Mouse (Mus musculus) bone marrow macrophage, adult 2 months (primary cell): ENCODE results near the gene Araf. TPM values are rescaled to one million over a fixed set of nuclear protein-coding genes. Genes with fewer than 3 reads are reported as not detected.

Experiments
- H3K27ac ChIP-seq: 2 replicates; pipeline ENCODE4 v1.5.1; 2012; ENCODE audit warnings: low read depth, low read length; ENCODE audit not compliant: insufficient read depth
- H3K4me1 ChIP-seq: 2 replicates; pipeline ENCODE4 v1.6.1; 2012; ENCODE audit warnings: low read length; ENCODE audit not compliant: control insufficient read depth, insufficient read depth
- H3K4me3 ChIP-seq: 2 replicates; pipeline ENCODE4 v1.5.1; 2012; ENCODE audit warnings: mild to moderate bottlenecking, low read length, moderate library complexity; ENCODE audit not compliant: insufficient read depth
- CTCF ChIP-seq: IDR thresholded peaks from 2 replicates; pipeline ENCODE4 v1.5.1; 2012; ENCODE audit warnings: low read depth, mild to moderate bottlenecking, low read length, moderate library complexity
- POLR2A ChIP-seq: IDR thresholded peaks from 2 replicates; pipeline ENCODE4 v1.6.1; 2012; ENCODE audit warnings: mild to moderate bottlenecking, low read depth, low read length, borderline replicate concordance
- polyA plus RNA-seq: library from polyadenylated mRNA; stranded (reverse); fragments of >200 nt; gene quantifications from 2 replicates; pipeline ENCODE4 v1.2.4, GENCODE M21; 2012; ENCODE audit not compliant: missing spikeins, insufficient read depth, insufficient read length

Araf gene
- 66.4 and 74.5 TPM in 2 replicates for polyA plus RNA-seq

- Histone ChIP-seq H3K4me3 (no peak within 1 kb of the TSS), H3K4me1 (no peaks in the 10 kb centered on the region), H3K27ac (no peak within 1 kb of the TSS)
- no peak for TF ChIP-seq POLR2A
- no peak for TF ChIP-seq CTCF
These were observed at the start of gene Araf for GRCm38 (mm10) chrX:20797681-20798080. Gene Araf (plus strand): TSS chrX:20797814.

GRCm38 (mm10) chrX:20748829-20749228 lies 48.8 kb upstream of the Araf start:
- TF ChIP-seq POLR2A (no peak), CTCF (no peak)
- H3K27ac ChIP-seq: no peak overlapping the region
- H3K4me1 ChIP-seq: peaks cover 3% of the 10 kb centered on the region
- no peak overlapping the region for H3K4me3 ChIP-seq

GRCm38 (mm10) chrX:20761201-20761600 lies 36.4 kb upstream of the Araf start:
- H3K4me1 ChIP-seq: no peaks in the 10 kb centered on the region
- H3K4me3 ChIP-seq: no peak overlapping the region
- H3K27ac ChIP-seq: no peak overlapping the region
- no peak for TF ChIP-seq POLR2A
- TF ChIP-seq CTCF: no peak

GRCm38 (mm10) chrX:20770697-20771381 lies 26.8 kb upstream of the Araf start:
- H3K27ac ChIP-seq: no peak overlapping the region; the same call in 1 of the 2 replicates
- H3K4me3 ChIP-seq: no peak overlapping the region
- TF ChIP-seq POLR2A (no peak), CTCF (peak; percentile 64)
- peaks cover 5% of the 10 kb centered on the region; the same call in 1 of the 2 replicates for H3K4me1 ChIP-seq

GRCm38 (mm10) chrX:20771666-20772065 lies 25.9 kb upstream of the Araf start:
- TF ChIP-seq POLR2A (no peak), CTCF (no peak)

GRCm38 (mm10) chrX:20775271-20776016 lies 22.2 kb upstream of the Araf start:
- H3K4me3 ChIP-seq: no peak overlapping the region

More at GRCm38 (mm10) chrX:20771666-20772065, 25.9 kb upstream of the Araf start:
- Histone ChIP-seq H3K4me3 (no peak overlapping the region), H3K27ac (no peak overlapping the region), H3K4me1 (peaks cover 5% of the 10 kb centered on the region; the same call in 1 of the 2 replicates)

GRCm38 (mm10) chrX:20777619-20778018 lies 20.0 kb upstream of the Araf start:
- TF ChIP-seq POLR2A: no peak
- no peak for TF ChIP-seq CTCF
- Histone ChIP-seq H3K4me3 (no peak overlapping the region), H3K4me1 (no peaks in the 10 kb centered on the region), H3K27ac (no peak overlapping the region)

More at GRCm38 (mm10) chrX:20775271-20776016, 22.2 kb upstream of the Araf start:
- no peaks in the 10 kb centered on the region for H3K4me1 ChIP-seq
- no peak for TF ChIP-seq POLR2A
- TF ChIP-seq CTCF: no peak
- no peak overlapping the region for H3K27ac ChIP-seq

GRCm38 (mm10) chrX:20787309-20787708 lies 10.3 kb upstream of the Araf start:
- H3K27ac ChIP-seq: no peak overlapping the region
- TF ChIP-seq CTCF (no peak), POLR2A (no peak)
- no peak overlapping the region for H3K4me3 ChIP-seq
- H3K4me1 ChIP-seq: no peaks in the 10 kb centered on the region

GRCm38 (mm10) chrX:20792417-20792816 lies 5.2 kb upstream of the Araf start:
- TF ChIP-seq POLR2A (no peak), CTCF (no peak)
- no peak overlapping the region for H3K27ac ChIP-seq
- H3K4me1 ChIP-seq: no peaks in the 10 kb centered on the region
- H3K4me3 ChIP-seq: no peak overlapping the region

GRCm38 (mm10) chrX:20793230-20793629 lies 4.4 kb upstream of the Araf start:
- Histone ChIP-seq H3K4me3 (no peak overlapping the region), H3K4me1 (no peaks in the 10 kb centered on the region), H3K27ac (no peak overlapping the region)
- TF ChIP-seq POLR2A: no peak
- TF ChIP-seq CTCF: no peak
